Mouse (Mus musculus): ENCODE data around the gene Krt42. TPM values are rescaled to one million over a fixed set of nuclear protein-coding genes. Genes with fewer than 3 reads are reported as not detected.

Gene Krt42
- polyA plus RNA-seq, 1 experiment from 2014 or later, result not detected

DNA sequence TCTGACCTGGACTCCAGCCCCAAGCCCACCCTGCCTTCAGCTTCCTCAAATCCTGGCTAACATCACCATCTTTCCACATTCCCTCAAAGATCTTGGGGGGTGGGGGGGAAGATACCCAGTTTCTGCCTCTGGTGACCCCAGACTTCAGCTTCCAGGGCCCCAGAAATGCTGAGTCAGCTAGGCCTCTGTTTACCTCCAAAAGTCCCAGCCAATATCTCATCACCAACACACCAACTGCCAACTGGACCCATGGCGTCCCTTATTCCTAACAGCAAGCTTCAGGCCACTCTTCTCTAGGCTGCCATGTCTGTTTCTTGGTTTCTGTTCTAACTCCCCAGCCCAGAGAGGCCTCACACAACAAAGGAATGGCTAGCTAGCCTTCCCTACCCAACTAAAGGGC, 2.2 kb upstream of the Krt42 start:
- DNase-seq (ENCODE audit: low spot score) (no peak), ATAC-seq (replicated peaks; ENCODE audit: low FRiP score) (no peak)
- no peaks in the 10 kb centered on the region for H3K9me3 ChIP-seq (ENCODE audit: control insufficient read depth, low read length)
- no peak overlapping the region for H3K4me3 ChIP-seq (ENCODE audit: low read depth, low read length)
- H3K4me1 ChIP-seq (replicated peaks; ENCODE audit: control insufficient read depth, insufficient read depth, low read length), result no peaks in the 10 kb centered on the region
- no peaks in the 10 kb centered on the region for H3K36me3 ChIP-seq (ENCODE audit: control insufficient read depth, insufficient read depth, low read length)
- no peak overlapping the region for H3K27ac ChIP-seq (ENCODE audit: low read depth, low read length)
- WGBS, result 63% methylated on average over 1 of the region's 1 CpGs
- peaks cover 4% of the 10 kb centered on the region for H3K27me3 ChIP-seq (replicated peaks; ENCODE audit: control insufficient read depth, insufficient read depth, low read length)
- H3K9ac ChIP-seq (ENCODE audit: low read depth, low read length), result no peak overlapping the region
- no peak overlapping the region for H3K4me2 ChIP-seq

DNA sequence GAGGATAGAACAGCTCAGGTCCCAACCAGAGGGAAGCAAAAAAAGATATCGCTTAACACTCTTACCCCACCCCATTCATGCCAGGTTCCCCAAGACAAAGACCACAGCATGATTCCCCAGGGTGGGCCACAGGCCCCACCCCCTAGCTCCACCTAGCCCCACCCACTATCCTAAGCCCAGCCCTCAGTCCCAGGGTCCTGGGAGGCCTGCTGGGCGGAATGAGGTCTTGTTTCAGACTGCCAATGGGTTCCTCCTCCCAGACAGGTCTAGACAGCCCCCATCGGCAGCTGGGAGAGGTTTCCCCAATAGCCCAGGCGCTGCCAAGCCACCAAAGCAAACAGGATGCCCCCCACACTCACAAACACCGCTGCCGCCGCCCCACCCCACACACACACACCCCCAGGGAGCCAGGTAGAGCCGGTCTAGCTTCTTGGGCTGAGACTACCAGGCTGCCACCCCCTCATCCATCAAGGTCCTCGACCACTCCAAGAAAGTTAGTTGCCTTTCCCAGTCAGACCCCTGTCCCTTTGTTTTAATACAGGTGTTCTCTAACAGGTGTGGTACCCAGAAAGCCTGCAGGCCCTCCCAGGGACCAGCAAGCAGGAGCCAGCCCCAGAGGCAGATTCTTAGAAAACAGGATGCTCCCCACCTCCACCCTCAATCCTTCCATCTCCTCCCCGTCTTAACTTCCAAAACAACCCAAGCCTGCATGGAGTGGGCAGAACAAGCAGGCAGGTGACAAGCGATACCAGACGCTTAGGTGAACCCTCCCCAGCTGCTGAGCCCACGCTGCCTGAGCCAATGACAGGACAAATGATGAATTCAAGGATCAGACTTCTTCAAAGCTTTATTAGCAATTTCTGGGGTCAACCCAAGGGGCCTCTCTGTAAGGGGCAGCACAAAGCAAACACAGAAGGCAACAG, 7.4 kb downstream of the Krt42 start:
- no peak overlapping the region for H3K27ac ChIP-seq (ENCODE audit: low read depth, low read length)
- H3K27me3 ChIP-seq (replicated peaks; ENCODE audit: control insufficient read depth, insufficient read depth, low read length), result no peaks in the 10 kb centered on the region
- no peaks in the 10 kb centered on the region for H3K9me3 ChIP-seq (ENCODE audit: control insufficient read depth, low read length)
- 24% methylated on average over 13 of the region's 13 CpGs for WGBS
- no peak overlapping the region for H3K4me2 ChIP-seq
- H3K9ac ChIP-seq (ENCODE audit: low read depth, low read length), result no peak overlapping the region
- ATAC-seq (replicated peaks; ENCODE audit: low FRiP score) (no peak), DNase-seq (ENCODE audit: low spot score) (no peak)
- H3K4me1 ChIP-seq (replicated peaks; ENCODE audit: control insufficient read depth, insufficient read depth, low read length), result no peaks in the 10 kb centered on the region
- H3K36me3 ChIP-seq (ENCODE audit: control insufficient read depth, insufficient read depth, low read length), result no peaks in the 10 kb centered on the region
- no peak overlapping the region for H3K4me3 ChIP-seq (ENCODE audit: low read depth, low read length)

DNA sequence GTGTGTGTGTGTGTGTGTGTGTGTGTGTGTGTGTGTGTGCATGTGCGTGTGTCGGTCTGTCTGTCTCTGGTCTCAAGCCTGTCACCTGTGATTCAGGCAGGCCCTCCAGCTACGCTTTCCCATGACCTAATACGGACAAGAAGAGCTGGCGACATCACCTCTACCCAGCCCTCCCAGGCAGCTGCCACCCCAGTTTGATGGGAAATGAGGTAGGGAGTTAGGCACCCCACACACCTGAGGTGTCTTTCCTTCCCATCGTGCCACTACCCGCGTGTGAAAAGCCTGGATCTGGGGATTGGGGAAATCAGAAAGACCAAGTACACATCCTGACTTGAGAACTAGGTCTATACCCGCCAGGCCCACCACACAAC, 8.5 kb downstream of the Krt42 start:
- no peaks in the 10 kb centered on the region for H3K4me1 ChIP-seq (replicated peaks; ENCODE audit: control insufficient read depth, insufficient read depth, low read length)
- H3K27ac ChIP-seq (ENCODE audit: low read depth, low read length), result no peak overlapping the region
- no peaks in the 10 kb centered on the region for H3K36me3 ChIP-seq (ENCODE audit: control insufficient read depth, insufficient read depth, low read length)
- no peaks in the 10 kb centered on the region for H3K9me3 ChIP-seq (ENCODE audit: control insufficient read depth, low read length)
- no peak overlapping the region for H3K4me3 ChIP-seq (ENCODE audit: low read depth, low read length)
- DNase-seq (ENCODE audit: low spot score) (no peak), ATAC-seq (replicated peaks; ENCODE audit: low FRiP score) (no peak)
- 73% methylated on average over 9 of the region's 9 CpGs for WGBS
- H3K27me3 ChIP-seq (replicated peaks; ENCODE audit: control insufficient read depth, insufficient read depth, low read length), result no peaks in the 10 kb centered on the region
- no peak overlapping the region for H3K4me2 ChIP-seq
- no peak overlapping the region for H3K9ac ChIP-seq (ENCODE audit: low read depth, low read length)

DNA sequence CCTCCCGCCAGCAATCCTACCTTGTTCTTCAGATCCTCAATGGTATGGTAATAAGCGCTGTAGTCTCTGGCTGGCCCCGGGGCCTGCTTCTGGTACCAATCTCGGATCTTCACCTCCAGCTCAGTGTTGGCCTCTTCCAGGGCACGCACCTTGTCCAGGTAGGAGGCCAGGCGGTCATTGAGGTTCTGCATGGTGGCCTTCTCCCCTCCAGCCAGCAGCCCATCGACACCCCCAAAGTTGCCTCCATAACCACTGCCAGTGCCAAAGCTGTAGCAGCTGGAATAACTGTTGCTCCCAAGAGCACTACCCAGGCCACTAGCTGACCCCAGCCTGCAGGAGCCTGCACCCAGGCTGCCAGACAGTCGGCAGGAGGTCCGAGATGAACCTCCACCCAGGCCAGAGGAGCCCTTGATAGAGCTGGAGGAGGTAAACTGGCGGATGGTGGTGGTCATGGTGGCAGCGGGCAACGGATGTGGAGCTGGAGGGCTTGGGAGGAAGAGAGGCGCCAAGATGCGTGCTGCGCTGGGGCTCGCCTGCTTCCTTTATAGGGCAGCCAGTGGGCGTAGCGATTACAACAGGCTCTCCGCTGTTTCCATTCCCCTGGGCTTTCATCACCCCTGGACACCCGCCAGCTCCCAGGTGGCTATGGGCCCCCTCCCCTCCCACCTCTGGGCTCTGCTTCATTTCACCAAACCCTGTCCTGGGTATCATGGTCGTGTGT, 9.0 kb downstream of the Krt42 start, which contains the start of gene Krt17:
Krt17 (minus strand) TSS at position 516 of the 721 bp plus-strand sequence.
- Histone ChIP-seq H3K4me1 (replicated peaks; ENCODE audit: control insufficient read depth, insufficient read depth, low read length) (no peaks in the 10 kb centered on the region), H3K9me3 (ENCODE audit: control insufficient read depth, low read length) (no peaks in the 10 kb centered on the region), H3K4me2 (no peak within 1 kb of the TSS), H3K36me3 (ENCODE audit: control insufficient read depth, insufficient read depth, low read length) (no peaks in the 10 kb centered on the region), H3K27me3 (replicated peaks; ENCODE audit: control insufficient read depth, insufficient read depth, low read length) (no peaks in the 10 kb centered on the region), H3K9ac (ENCODE audit: low read depth, low read length) (no peak within 1 kb of the TSS), H3K27ac (ENCODE audit: low read depth, low read length) (no peak within 1 kb of the TSS), H3K4me3 (ENCODE audit: low read depth, low read length) (no peak within 1 kb of the TSS)
- DNase-seq (ENCODE audit: low spot score), result no peak
- ATAC-seq (replicated peaks; ENCODE audit: low FRiP score), result no peak
- 74% methylated on average over 21 of the region's 21 CpGs for WGBS

DNA sequence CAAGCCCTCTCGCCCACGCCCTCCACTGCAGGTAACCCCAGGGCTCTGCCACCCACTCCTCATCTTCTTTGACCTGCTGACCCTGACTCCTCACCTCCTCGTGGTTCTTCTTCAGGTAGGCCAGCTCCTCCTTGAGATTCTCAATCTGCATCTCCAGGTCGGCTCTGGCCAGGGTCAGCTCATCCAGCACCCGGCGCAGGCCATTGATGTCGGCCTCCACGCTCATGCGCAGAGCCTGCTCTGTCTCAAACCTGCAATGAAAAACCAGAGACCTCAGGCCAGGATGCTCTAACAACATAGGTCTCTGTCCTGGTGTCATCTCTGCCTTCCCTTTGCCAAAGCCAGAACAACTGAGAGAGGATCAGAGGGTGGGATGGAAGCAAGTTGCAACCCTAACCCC, 10.6 kb downstream of the Krt42 start:
- 83% methylated on average over 9 of the region's 9 CpGs for WGBS
- Histone ChIP-seq H3K27ac (ENCODE audit: low read depth, low read length) (no peak overlapping the region), H3K36me3 (ENCODE audit: control insufficient read depth, insufficient read depth, low read length) (no peaks in the 10 kb centered on the region), H3K4me2 (no peak overlapping the region), H3K4me3 (ENCODE audit: low read depth, low read length) (no peak overlapping the region), H3K9ac (ENCODE audit: low read depth, low read length) (no peak overlapping the region), H3K4me1 (replicated peaks; ENCODE audit: control insufficient read depth, insufficient read depth, low read length) (no peaks in the 10 kb centered on the region), H3K27me3 (replicated peaks; ENCODE audit: control insufficient read depth, insufficient read depth, low read length) (no peaks in the 10 kb centered on the region), H3K9me3 (ENCODE audit: control insufficient read depth, low read length) (no peaks in the 10 kb centered on the region)
- no peak for DNase-seq (ENCODE audit: low spot score)
- no peak for ATAC-seq (replicated peaks; ENCODE audit: low FRiP score)

DNA sequence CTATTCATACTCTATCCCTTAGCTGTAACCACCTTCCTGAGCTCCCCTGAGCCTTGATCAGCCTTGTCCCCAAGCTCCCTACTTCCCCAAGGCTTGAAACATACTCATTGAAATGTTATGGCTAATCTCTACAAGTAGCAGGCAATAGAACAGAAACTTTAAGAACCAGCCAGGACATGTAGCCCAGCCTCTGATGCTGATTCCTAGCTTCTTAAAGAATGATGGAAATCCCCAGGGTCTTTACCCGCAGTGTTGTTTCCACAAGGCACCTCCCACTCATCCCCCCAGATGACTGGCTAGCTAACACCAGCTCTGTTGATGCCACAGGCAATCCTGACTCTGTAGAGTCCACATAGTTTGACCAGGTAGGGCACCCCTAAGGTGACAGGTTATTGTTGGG, 11.7 kb downstream of the Krt42 start:
- Histone ChIP-seq H3K4me1 (replicated peaks; ENCODE audit: control insufficient read depth, insufficient read depth, low read length) (no peaks in the 10 kb centered on the region), H3K9me3 (ENCODE audit: control insufficient read depth, low read length) (no peaks in the 10 kb centered on the region), H3K9ac (ENCODE audit: low read depth, low read length) (no peak overlapping the region), H3K36me3 (ENCODE audit: control insufficient read depth, insufficient read depth, low read length) (no peaks in the 10 kb centered on the region), H3K4me3 (ENCODE audit: low read depth, low read length) (no peak overlapping the region), H3K27me3 (replicated peaks; ENCODE audit: control insufficient read depth, insufficient read depth, low read length) (no peaks in the 10 kb centered on the region), H3K27ac (ENCODE audit: low read depth, low read length) (no peak overlapping the region), H3K4me2 (no peak overlapping the region)
- ATAC-seq (replicated peaks; ENCODE audit: low FRiP score), result no peak
- 88% methylated on average over 1 of the region's 1 CpGs for WGBS
- no peak for DNase-seq (ENCODE audit: low spot score)

DNA sequence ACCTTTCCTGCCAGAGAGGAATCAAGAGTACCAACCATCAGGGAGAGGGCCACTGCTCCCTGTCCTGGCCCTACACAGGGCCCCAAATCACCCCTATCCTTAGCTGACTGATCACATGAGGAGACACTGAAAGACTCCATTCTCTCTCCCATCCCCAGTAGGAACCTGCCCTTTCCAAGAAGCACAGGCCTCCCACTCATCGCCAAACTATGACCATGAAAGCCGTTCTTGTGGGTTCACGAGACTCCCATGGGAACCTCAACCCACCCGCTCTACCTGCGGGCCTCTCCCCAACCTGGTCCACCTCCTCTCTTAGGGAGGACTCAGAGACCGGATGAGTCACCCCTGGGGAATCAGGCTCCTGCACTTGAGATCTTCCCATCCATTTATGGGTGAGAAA, 14.2 kb downstream of the Krt42 start:
- ATAC-seq (replicated peaks; ENCODE audit: low FRiP score), result no peak
- Histone ChIP-seq H3K36me3 (ENCODE audit: control insufficient read depth, insufficient read depth, low read length) (no peaks in the 10 kb centered on the region), H3K27ac (ENCODE audit: low read depth, low read length) (no peak overlapping the region), H3K9me3 (ENCODE audit: control insufficient read depth, low read length) (no peaks in the 10 kb centered on the region), H3K9ac (ENCODE audit: low read depth, low read length) (no peak overlapping the region), H3K4me2 (no peak overlapping the region), H3K4me3 (ENCODE audit: low read depth, low read length) (no peak overlapping the region), H3K4me1 (replicated peaks; ENCODE audit: control insufficient read depth, insufficient read depth, low read length) (no peaks in the 10 kb centered on the region), H3K27me3 (replicated peaks; ENCODE audit: control insufficient read depth, insufficient read depth, low read length) (no peaks in the 10 kb centered on the region)
- 76% methylated on average over 6 of the region's 6 CpGs for WGBS
- DNase-seq (ENCODE audit: low spot score), result no peak

DNA sequence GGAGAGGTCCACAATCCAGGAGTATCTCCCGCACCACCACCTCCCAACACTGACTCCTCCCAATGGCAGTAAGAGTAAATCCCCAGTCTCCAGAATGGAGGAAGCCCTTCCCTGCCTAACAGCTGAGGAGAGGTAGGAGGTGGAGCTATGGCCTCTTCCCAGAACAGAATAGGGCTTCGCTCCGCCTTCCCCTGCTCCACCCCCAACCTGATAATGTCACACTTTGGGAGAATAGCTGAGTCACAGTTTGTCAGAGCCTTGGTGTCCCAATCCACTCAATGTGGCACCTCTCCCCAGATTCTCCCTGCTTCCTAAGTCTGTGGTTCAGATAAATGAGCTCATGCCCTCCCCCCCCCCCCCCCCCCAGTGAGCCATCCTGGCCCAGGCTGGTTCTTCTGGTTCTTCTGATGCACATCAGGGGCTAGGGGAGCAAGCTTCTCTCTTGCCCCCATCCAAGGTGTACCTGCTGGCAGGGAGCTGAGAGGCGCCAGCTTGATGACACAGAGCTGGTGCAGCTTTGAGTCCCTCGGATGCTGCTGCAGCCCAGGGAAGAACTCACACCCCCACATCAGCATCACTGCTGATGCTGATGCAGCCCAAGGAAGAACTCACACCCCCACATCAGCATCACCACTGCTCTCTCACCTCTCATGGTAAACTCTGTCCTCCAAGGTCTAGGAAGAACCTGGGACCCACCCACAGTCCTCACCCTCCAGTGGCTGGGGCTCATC, 15.1 kb downstream of the Krt42 start:
- ATAC-seq (replicated peaks; ENCODE audit: low FRiP score), result peak; percentile 67; the same call in 1 of the 2 replicates
- H3K9me3 ChIP-seq (ENCODE audit: control insufficient read depth, low read length), result no peaks in the 10 kb centered on the region

More for the DNA sequence above, 15.1 kb downstream of the Krt42 start:
- Histone ChIP-seq H3K4me1 (replicated peaks; ENCODE audit: control insufficient read depth, insufficient read depth, low read length) (no peaks in the 10 kb centered on the region), H3K4me3 (ENCODE audit: low read depth, low read length) (no peak overlapping the region), H3K9ac (ENCODE audit: low read depth, low read length) (no peak overlapping the region), H3K36me3 (ENCODE audit: control insufficient read depth, insufficient read depth, low read length) (no peaks in the 10 kb centered on the region), H3K27me3 (replicated peaks; ENCODE audit: control insufficient read depth, insufficient read depth, low read length) (no peaks in the 10 kb centered on the region), H3K27ac (ENCODE audit: low read depth, low read length) (no peak overlapping the region), H3K4me2 (no peak overlapping the region)
- no peak for DNase-seq (ENCODE audit: low spot score)
- 50% methylated on average over 5 of the region's 5 CpGs for WGBS

All from liver, embryonic 11.5 days (tissue).